ENCODE assay signal across 21 mouse cellular contexts in genomic region chr14:48124011-48124410, GRCm38 (mm10). TPM values are rescaled to one million over a fixed set of nuclear protein-coding genes. Genes with fewer than 3 reads are reported as not detected.
DNase-seq lines count a peak whose midpoint lies in the region; ATAC-seq lines count a peak whose summit lies in the region.
"Had no signal": no experiment of that assay in that cellular context is flagged by ENCODE, and none has a peak within 500 bp of the region (broad histone marks: within the 10 kb centered on the region; RNA-seq: fewer than 3 reads in every experiment).

No protein-coding gene starts in this region.

- no peaks in the 10 kb centered on the region for H3K9me3 ChIP-seq in hindbrain, embryonic 10.5 days
- H3K9me3 ChIP-seq in hindbrain, embryonic 11.5 days (ENCODE audit: control insufficient read depth, low read length) = no peaks in the 10 kb centered on the region
- H3K9me3 ChIP-seq in midbrain, embryonic 12.5 days = no peaks in the 10 kb centered on the region
- no peaks in the 10 kb centered on the region for H3K9me3 ChIP-seq in midbrain, embryonic 10.5 days (replicated peaks)
- no peaks in the 10 kb centered on the region for H3K9me3 ChIP-seq in neural tube, embryonic 15.5 days (replicated peaks)
- H3K9me3 ChIP-seq: heart, embryonic 13.5 days; intestine, embryonic 15.5 days had no signal

- 0 out of 2 replicates have a peak overlapping the region, but pooled peaks have one; percentile 3 for H3K27ac ChIP-seq in hindbrain, embryonic 10.5 days
- H3K27ac ChIP-seq in hindbrain, embryonic 11.5 days (ENCODE audit: low read depth, low read length) = no peak overlapping the region
- H3K27ac ChIP-seq in midbrain, embryonic 12.5 days (replicated peaks) = no peak overlapping the region
- no peak overlapping the region for H3K27ac ChIP-seq in midbrain, embryonic 10.5 days (replicated peaks)
- no peak overlapping the region for H3K27ac ChIP-seq in neural tube, embryonic 15.5 days (replicated peaks)
- H3K27ac ChIP-seq: heart, embryonic 13.5 days; intestine, embryonic 15.5 days had no signal

- no peak overlapping the region for H3K4me2 ChIP-seq in hindbrain, embryonic 11.5 days (replicated peaks; ENCODE audit: low read depth, low read length)
- 0 out of 2 replicates have a peak overlapping the region, but pooled peaks have one; percentile 2 for H3K4me2 ChIP-seq in midbrain, embryonic 12.5 days (replicated peaks)
- H3K4me2 ChIP-seq in neural tube, embryonic 15.5 days = 0 out of 2 replicates have a peak overlapping the region, but pooled peaks have one; percentile 21
- H3K4me2 ChIP-seq: intestine, embryonic 15.5 days; liver, embryonic 11.5 days had no signal

- peaks cover 89% of the 10 kb centered on the region for H3K4me1 ChIP-seq in hindbrain, embryonic 10.5 days (replicated peaks)
- peaks cover 17% of the 10 kb centered on the region for H3K4me1 ChIP-seq in hindbrain, embryonic 11.5 days (replicated peaks; ENCODE audit: control insufficient read depth, insufficient read depth, low read length)
- peaks cover 58% of the 10 kb centered on the region for H3K4me1 ChIP-seq in midbrain, embryonic 12.5 days
- H3K4me1 ChIP-seq in midbrain, embryonic 10.5 days = peaks cover 88% of the 10 kb centered on the region
- peaks cover 77% of the 10 kb centered on the region for H3K4me1 ChIP-seq in neural tube, embryonic 15.5 days

- H3K4me3 ChIP-seq in hindbrain, embryonic 10.5 days = peak overlapping the region; percentile 14; the same call in 1 of the 2 replicates
- no peak overlapping the region for H3K4me3 ChIP-seq in hindbrain, embryonic 11.5 days (ENCODE audit: low read depth, low read length)
- H3K4me3 ChIP-seq in midbrain, embryonic 12.5 days = no peak overlapping the region
- no peak overlapping the region for H3K4me3 ChIP-seq in midbrain, embryonic 10.5 days
- no peak overlapping the region for H3K4me3 ChIP-seq in neural tube, embryonic 15.5 days (replicated peaks)
- H3K4me3 ChIP-seq: heart, embryonic 13.5 days; intestine, embryonic 15.5 days had no signal

- DNase-seq in cerebellum, adult 9-10 months = peak; percentile 29
- no peak for DNase-seq in cerebellum, adult 9-11 months
- no peak for DNase-seq in hindbrain, embryonic 10.5 days (ENCODE audit: low spot score)
- DNase-seq in hindbrain, embryonic 11.5 days (ENCODE audit: low spot score) = no peak
- no peak for DNase-seq in midbrain, embryonic 10.5 days (ENCODE audit: low spot score)
- DNase-seq in spleen, adult 12 weeks (ENCODE audit: low spot score) = no peak
- DNase-seq: adrenal gland, postnatal 10 days; heart, postnatal 36 days; kidney, adult 9 months; kidney, postnatal 25 days; left cerebral cortex, postnatal 4 days; lung, adult 18-20 months; retina, postnatal 1 day; thymus, adult 2 months had no signal

- 59% methylated on average over 5 of the region's 5 CpGs for WGBS in hindbrain, embryonic 10.5 days
- WGBS in hindbrain, embryonic 11.5 days = 57% methylated on average over 5 of the region's 5 CpGs
- WGBS in midbrain, embryonic 12.5 days = 55% methylated on average over 5 of the region's 5 CpGs
- 55% methylated on average over 5 of the region's 5 CpGs for WGBS in midbrain, embryonic 10.5 days
- 60% methylated on average over 5 of the region's 5 CpGs for WGBS in neural tube, embryonic 15.5 days

- H3K36me3 ChIP-seq in hindbrain, embryonic 10.5 days = no peaks in the 10 kb centered on the region
- H3K36me3 ChIP-seq in hindbrain, embryonic 11.5 days (ENCODE audit: control insufficient read depth, insufficient read depth, low read length) = no peaks in the 10 kb centered on the region
- no peaks in the 10 kb centered on the region for H3K36me3 ChIP-seq in midbrain, embryonic 12.5 days
- H3K36me3 ChIP-seq in midbrain, embryonic 10.5 days = no peaks in the 10 kb centered on the region
- H3K36me3 ChIP-seq in neural tube, embryonic 15.5 days = no peaks in the 10 kb centered on the region
- H3K36me3 ChIP-seq: G1E; heart, embryonic 13.5 days; intestine, embryonic 15.5 days had no signal

- H3K9ac ChIP-seq in hindbrain, embryonic 11.5 days (ENCODE audit: low read depth, low read length) = no peak overlapping the region
- H3K9ac ChIP-seq in midbrain, embryonic 12.5 days (replicated peaks) = no peak overlapping the region
- no peak overlapping the region for H3K9ac ChIP-seq in neural tube, embryonic 15.5 days (replicated peaks)
- H3K9ac ChIP-seq: heart, embryonic 13.5 days; intestine, embryonic 15.5 days had no signal

- no peaks in the 10 kb centered on the region for H3K27me3 ChIP-seq in hindbrain, embryonic 10.5 days (ENCODE audit: insufficient read depth, poor library complexity, severe bottlenecking)
- H3K27me3 ChIP-seq in hindbrain, embryonic 11.5 days (ENCODE audit: control insufficient read depth, insufficient read depth, low read length) = no peaks in the 10 kb centered on the region
- H3K27me3 ChIP-seq in midbrain, embryonic 12.5 days = peaks cover 13% of the 10 kb centered on the region
- peaks cover 3% of the 10 kb centered on the region; the same call in 1 of the 2 replicates for H3K27me3 ChIP-seq in midbrain, embryonic 10.5 days (ENCODE audit: low read depth, poor library complexity, severe bottlenecking)
- H3K27me3 ChIP-seq in neural tube, embryonic 15.5 days (replicated peaks) = no peaks in the 10 kb centered on the region
- H3K27me3 ChIP-seq: intestine, embryonic 15.5 days had no signal

- ATAC-seq in hindbrain, embryonic 11.5 days (ENCODE audit: low FRiP score) = no peak
- no peak for ATAC-seq in midbrain, embryonic 12.5 days (ENCODE audit: low FRiP score, low read depth)
- ATAC-seq in neural tube, embryonic 15.5 days (ENCODE audit: low FRiP score) = no peak
- ATAC-seq: activated CD4-positive, CD25-positive, alpha-beta regulatory T cell, adult 4 months; intestine, embryonic 15.5 days had no signal

RNA-seq across cellular contexts. Expression of gene Peli2, which starts 3.4 kb away (rescaled TPM):
- 16.0 and 16.9 TPM in 2 replicates for polyA plus RNA-seq in hindbrain, embryonic 10.5 days (2016; fragmentation: Nextera tagmentation; extraction: Ambion mirVana)
- 17.3 and 17.6 TPM in 2 replicates for polyA plus RNA-seq in hindbrain, embryonic 11.5 days (2014; fragmentation: Nextera tagmentation; extraction: Ambion mirVana)
- 15.1 and 15.9 TPM in 2 replicates for polyA plus RNA-seq in midbrain, embryonic 12.5 days (2016; fragmentation: Nextera tagmentation; extraction: Ambion mirVana)
- 11.9 and 12.6 TPM in 2 replicates for polyA plus RNA-seq in midbrain, embryonic 10.5 days (2016; fragmentation: Nextera tagmentation; extraction: Ambion mirVana)
- 6.8 and 7.0 TPM in 2 replicates for polyA plus RNA-seq in neural tube, embryonic 15.5 days (2015; fragmentation: Nextera tagmentation; extraction: Ambion mirVana)
- polyA plus RNA-seq: G1E had no signal
